Mouse (Mus musculus): ENCODE results near the gene Zfp329. TPM values are rescaled to one million over a fixed set of nuclear protein-coding genes. Genes with fewer than 3 reads are reported as not detected.

The Zfp329 gene
- 19.9 and 21.0 TPM in 2 replicates for polyA plus RNA-seq (2012; rRNA removed)

GRCm38 (mm10) chr7:12818521-12819295, at the start of gene Zfp329:
TSS of gene Zfp329 (minus strand) at chr7:12818858.

GRCm38 (mm10) chr7:12834162-12835120, 15.8 kb upstream of the Zfp329 start, which contains the start of gene Zfp110:
TSS of gene Zfp110 (plus strand) at chr7:12834761.

GRCm38 (mm10) chr7:12802866-12803726, 15.6 kb downstream of the Zfp329 start, which contains the start of gene Zscan18:
TSS of gene Zscan18 (minus strand) at chr7:12803635.

Other genes starting within 250 kb of the Zfp329 start
- under 0.01 TPM in 2 replicates for gene Vmn2r53, start 210.1 kb downstream of the Zfp329 start, polyA plus RNA-seq (2012; rRNA removed)
- not detected in 2 replicates for gene Vmn2r54, start 178.5 kb downstream of the Zfp329 start, polyA plus RNA-seq (2012; rRNA removed)
- gene Vmn2r55, start 133.9 kb downstream of the Zfp329 start, polyA plus RNA-seq (2012; rRNA removed): not detected in 2 replicates
- gene Vmn2r56, start 83.9 kb downstream of the Zfp329 start, polyA plus RNA-seq (2012; rRNA removed): not detected in 2 replicates
- 22.9 and 25.7 TPM in 2 replicates for gene Zscan18, start 15.2 kb downstream of the Zfp329 start, polyA plus RNA-seq (2012; rRNA removed)
- 10.8 and 11.1 TPM in 2 replicates for gene Zfp110, start 15.9 kb upstream of the Zfp329 start, polyA plus RNA-seq (2012; rRNA removed)
- gene Zfp128, start 62.3 kb upstream of the Zfp329 start, polyA plus RNA-seq (2012; rRNA removed): 7.5 and 8.7 TPM in 2 replicates
- 12.6 and 13.3 TPM in 2 replicates for gene Zscan22, start 79.0 kb upstream of the Zfp329 start, polyA plus RNA-seq (2012; rRNA removed)
- gene Rps5, start 103.4 kb upstream of the Zfp329 start, polyA plus RNA-seq (2012; rRNA removed): 1,967 and 2,052 TPM in 2 replicates
- gene Rnf225, start 108.6 kb upstream of the Zfp329 start, polyA plus RNA-seq (2012; rRNA removed): 2.3 and 2.4 TPM in 2 replicates
- gene Zfp324, start 147.0 kb upstream of the Zfp329 start, polyA plus RNA-seq (2012; rRNA removed): 10.4 and 11.4 TPM in 2 replicates
- 13.4 and 14.1 TPM in 2 replicates for gene Zfp446, start 159.0 kb upstream of the Zfp329 start, polyA plus RNA-seq (2012; rRNA removed)
- 1.0 and 1.2 TPM in 2 replicates for gene Slc27a5, start 179.3 kb upstream of the Zfp329 start, polyA plus RNA-seq (2012; rRNA removed)
- gene Trim28, start 180.3 kb upstream of the Zfp329 start, polyA plus RNA-seq (2012; rRNA removed): 546 and 564 TPM in 2 replicates
- 40.4 and 41.9 TPM in 2 replicates for gene Zbtb45, start 191.2 kb upstream of the Zfp329 start, polyA plus RNA-seq (2012; rRNA removed)
- 199 and 203 TPM in 2 replicates for gene Chmp2a, start 215.9 kb upstream of the Zfp329 start, polyA plus RNA-seq (2012; rRNA removed)
- 327 and 336 TPM in 2 replicates for gene Ube2m, start 219.4 kb upstream of the Zfp329 start, polyA plus RNA-seq (2012; rRNA removed)
- 9.8 and 10.5 TPM in 2 replicates for gene Mzf1, start 235.9 kb upstream of the Zfp329 start, polyA plus RNA-seq (2012; rRNA removed)